13 mouse cellular contexts compared by ENCODE assay signal in genomic region chr13:45031748-45032147, GRCm38 (mm10). TPM values are rescaled to one million over a fixed set of nuclear protein-coding genes. Genes with fewer than 3 reads are reported as not detected.
DNase-seq lines count a peak whose midpoint lies in the region; TF ChIP-seq lines count a peak whose summit lies in the region.
"Had no signal": no experiment of that assay in that cellular context is flagged by ENCODE, and none has a peak within 500 bp of the region (broad histone marks: within the 10 kb centered on the region; RNA-seq: fewer than 3 reads in every experiment).

No protein-coding gene starts in this region.

- no peaks in the 10 kb centered on the region for H3K36me3 ChIP-seq in splenic B cell, adult 2 months (ENCODE audit: control insufficient read depth, insufficient read depth, low read length, poor library complexity, severe bottlenecking)
- H3K36me3 ChIP-seq: hindbrain, embryonic 12.5 days; limb, embryonic 15.5 days had no signal

- TF ChIP-seq CTCF in left cerebral cortex, adult 2 months (IDR thresholded peaks at IDR 0.05): no peak

- no peak overlapping the region for H3K4me3 ChIP-seq in left cerebral cortex, adult 2 months
- H3K4me3 ChIP-seq: hindbrain, embryonic 12.5 days; limb, embryonic 15.5 days had no signal

- DNase-seq in heart, adult 11 months: peak; percentile 90
- no peak for DNase-seq in heart, postnatal 36 days
- no peak for DNase-seq in left cerebral cortex, adult 2 months (ENCODE audit: extremely low spot score in 1 of 2, low spot score in 2 of 2)
- no peak for DNase-seq in left cerebral cortex, postnatal 14 days (ENCODE audit: low spot score in 2 of 2)
- DNase-seq in thymus, postnatal 4 days: peak; percentile 25
- no peak for DNase-seq in thymus, postnatal 14 days
- peak; percentile 30 for DNase-seq in splenic B cell, adult 2 months (ENCODE audit: low read depth, low spot score)
- no peak for DNase-seq in layer of hippocampus, adult 9-10 months (ENCODE audit: low spot score)
- DNase-seq: cerebellum, adult 11-12 months had no signal

- peak overlapping the region; percentile 56; the same call in 1 of the 2 replicates for H3K27ac ChIP-seq in left cerebral cortex, adult 2 months
- H3K27ac ChIP-seq: hindbrain, embryonic 12.5 days; limb, embryonic 15.5 days had no signal

- no peaks in the 10 kb centered on the region for H3K27me3 ChIP-seq in splenic B cell, adult 2 months (ENCODE audit: control insufficient read depth, insufficient read depth, low read length, poor library complexity, severe bottlenecking)
- H3K27me3 ChIP-seq: hindbrain, embryonic 12.5 days; limb, embryonic 15.5 days had no signal

- intact Hi-C loops in heart, postnatal 36 days (cut with DNase I): loop anchor here (2.0 to 5.0 kb wide), 5 partner anchors 136 to 445 kb away; no protein-coding TSS in a partner anchor
- intact Hi-C loops in left cerebral cortex, adult 2 months (cut with DNase I): loop anchor here (2.0 kb wide), 3 partner anchors 359 to 445 kb away; no protein-coding TSS in a partner anchor
- intact Hi-C loops in left cerebral cortex, postnatal 14 days (cut with DNase I): loop anchor here (2.0 to 5.0 kb wide), 3 partner anchors 361 to 445 kb away; no protein-coding TSS in a partner anchor

RNA-seq across cellular contexts. Expression of gene Dtnbp1, which starts 29.8 kb away (rescaled TPM):
- total RNA-seq in heart, postnatal 36 days (2021): 100 to 1,000 TPM; 100 to 108 TPM
- 10 to 100 TPM; 90.1 to 93.8 TPM for total RNA-seq in left cerebral cortex, adult 2 months (2021)
- 10 to 100 TPM; 78.9 to 89.5 TPM for total RNA-seq in left cerebral cortex, postnatal 14 days (2021)

RNA-seq across cellular contexts. Expression of gene Gm9817, which starts 46.7 kb away (rescaled TPM):
- total RNA-seq in heart, postnatal 36 days (2021): under 1 TPM in 1 of 2 experiments, not detected in 1; 0.25 TPM
- not detected for total RNA-seq in left cerebral cortex, adult 2 months (2021)
- total RNA-seq in left cerebral cortex, postnatal 14 days (2021): under 1 TPM in 1 of 2 experiments, not detected in 1; 0.13 TPM
- total RNA-seq: granulocyte monocyte progenitor cell, adult 5-6 weeks; midbrain, postnatal 0 days had no signal

Comparison
In these comparisons a context has a peak if more than half of its experiments do, and no peak if none do; other contexts are left out.
1. DNase-seq: peak in heart, adult 11 months (single experiment), thymus, postnatal 4 days (single experiment) and splenic B cell, adult 2 months (single experiment); none in heart, postnatal 36 days (0 of 2), left cerebral cortex, adult 2 months (0 of 2), left cerebral cortex, postnatal 14 days (0 of 2), thymus, postnatal 14 days (single experiment) and layer of hippocampus, adult 9-10 months (single experiment).